Mouse (Mus musculus): Measurements from ENCODE around the gene Plce1. TPM values are rescaled to one million over a fixed set of nuclear protein-coding genes. Genes with fewer than 3 reads are reported as not detected.
"Not testable (repeated sequence)": the region's sequence is repeated elsewhere in the genome, so short reads cannot be mapped to it uniquely, and the experiment has no call there.

Gene Plce1
- polyA plus RNA-seq, 1 experiment: 5.5 TPM

- DNase-seq (ENCODE audit: extremely low spot score in 1 of 2, low spot score in 1 of 2): no peak
Measured at GRCm38 (mm10) chr19:38626246-38627015, 145.5 kb downstream of the Plce1 start.

GRCm38 (mm10) chr19:38627075-38627768 lies 146.3 kb downstream of the Plce1 start:
- no peak for DNase-seq (ENCODE audit: extremely low spot score in 1 of 2, low spot score in 1 of 2)

- DNase-seq (ENCODE audit: extremely low spot score in 1 of 2, low spot score in 1 of 2): no peak
Measured at GRCm38 (mm10) chr19:38632251-38632650, 151.3 kb downstream of the Plce1 start.

DNA sequence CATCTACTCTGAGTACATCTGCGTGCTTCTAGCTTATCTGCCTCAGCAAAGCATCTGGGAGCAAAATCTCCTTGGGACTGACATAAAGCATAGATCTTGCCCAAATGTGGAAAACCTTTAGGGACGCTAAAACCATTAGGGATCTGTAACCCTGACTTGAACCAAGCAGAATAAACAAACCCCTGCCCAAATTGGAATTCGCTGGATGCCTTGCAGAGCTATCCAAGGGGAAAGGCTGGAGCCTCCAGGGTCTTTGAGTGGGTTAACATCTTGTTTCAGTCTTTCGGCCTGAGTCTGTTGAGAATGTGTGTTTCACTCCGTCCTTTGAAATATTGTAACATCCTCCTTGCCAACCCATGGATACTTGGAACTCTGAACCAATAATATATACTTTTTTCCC lies 152.4 kb downstream of the Plce1 start:
- no peak for DNase-seq (ENCODE audit: extremely low spot score in 1 of 2, low spot score in 1 of 2)

GRCm38 (mm10) chr19:38639050-38639449 lies 158.1 kb downstream of the Plce1 start:
- no peak for DNase-seq (ENCODE audit: extremely low spot score in 1 of 2, low spot score in 1 of 2)

GRCm38 (mm10) chr19:38639805-38640204 lies 158.9 kb downstream of the Plce1 start:
- peak in 1 of 2 experiments; percentile 10 for DNase-seq (ENCODE audit: extremely low spot score in 1 of 2, low spot score in 1 of 2)

DNA sequence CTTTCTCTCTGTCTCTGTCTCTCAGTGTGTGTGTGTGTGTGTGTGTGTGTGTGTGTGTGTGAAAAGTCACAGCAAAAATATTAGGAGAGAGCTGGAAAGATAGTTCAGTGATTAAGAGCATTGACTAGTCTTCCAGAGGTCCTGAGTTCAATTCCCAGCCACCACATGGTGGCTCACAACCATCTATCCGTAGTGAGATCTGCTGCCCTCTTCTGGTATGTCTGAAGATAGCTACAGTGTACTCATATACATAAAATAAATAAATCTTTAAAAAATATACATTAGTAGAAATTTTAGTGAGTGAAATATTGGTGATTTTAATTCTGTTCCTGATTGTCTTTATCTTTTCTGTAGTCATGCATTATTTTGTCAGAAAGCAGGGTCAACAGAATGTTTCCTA lies 161.6 kb downstream of the Plce1 start:
- DNase-seq (ENCODE audit: extremely low spot score in 1 of 2, low spot score in 1 of 2): not testable (repeated sequence)

DNA sequence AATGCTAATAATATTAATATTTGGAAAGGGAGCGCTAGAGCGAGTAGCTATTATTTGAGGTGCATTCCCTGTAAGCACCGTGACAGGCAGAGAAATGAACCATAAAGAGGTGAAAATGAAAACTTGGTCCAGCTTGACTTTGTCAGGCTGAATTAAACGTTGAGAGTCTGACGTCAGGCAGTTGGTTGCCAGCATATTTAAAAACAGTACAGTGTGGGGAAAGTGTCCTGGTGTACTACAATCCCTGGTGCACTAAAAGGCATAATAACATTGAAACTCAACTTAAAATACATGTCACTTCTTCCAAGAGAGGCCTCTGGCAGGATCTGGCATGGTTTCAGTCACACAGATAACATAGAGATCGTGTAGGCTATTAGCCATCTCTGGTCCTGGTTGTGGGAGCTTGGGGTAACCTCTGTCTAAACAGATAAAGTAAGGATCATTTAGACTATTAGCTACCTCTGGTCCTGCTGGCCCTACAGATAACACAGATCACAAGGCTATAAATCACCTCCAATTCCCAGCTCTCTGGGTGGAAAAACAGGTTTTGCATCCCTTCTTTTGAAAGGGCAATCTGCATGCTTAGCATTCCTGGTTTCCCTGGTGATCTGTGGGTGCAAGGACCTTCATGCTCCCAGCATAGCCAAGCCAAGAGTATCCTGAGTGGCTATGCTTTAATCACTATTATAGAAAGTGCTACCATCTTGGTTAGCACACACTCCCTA lies 164.1 kb downstream of the Plce1 start:
- no peak for DNase-seq (ENCODE audit: extremely low spot score in 1 of 2, low spot score in 1 of 2)

GRCm38 (mm10) chr19:38657980-38658379 lies 177.1 kb downstream of the Plce1 start:
- DNase-seq (ENCODE audit: extremely low spot score in 1 of 2, low spot score in 1 of 2): no peak

- no peak for DNase-seq (ENCODE audit: extremely low spot score in 1 of 2, low spot score in 1 of 2)
Measured at GRCm38 (mm10) chr19:38665398-38665797, 184.5 kb downstream of the Plce1 start.

DNA sequence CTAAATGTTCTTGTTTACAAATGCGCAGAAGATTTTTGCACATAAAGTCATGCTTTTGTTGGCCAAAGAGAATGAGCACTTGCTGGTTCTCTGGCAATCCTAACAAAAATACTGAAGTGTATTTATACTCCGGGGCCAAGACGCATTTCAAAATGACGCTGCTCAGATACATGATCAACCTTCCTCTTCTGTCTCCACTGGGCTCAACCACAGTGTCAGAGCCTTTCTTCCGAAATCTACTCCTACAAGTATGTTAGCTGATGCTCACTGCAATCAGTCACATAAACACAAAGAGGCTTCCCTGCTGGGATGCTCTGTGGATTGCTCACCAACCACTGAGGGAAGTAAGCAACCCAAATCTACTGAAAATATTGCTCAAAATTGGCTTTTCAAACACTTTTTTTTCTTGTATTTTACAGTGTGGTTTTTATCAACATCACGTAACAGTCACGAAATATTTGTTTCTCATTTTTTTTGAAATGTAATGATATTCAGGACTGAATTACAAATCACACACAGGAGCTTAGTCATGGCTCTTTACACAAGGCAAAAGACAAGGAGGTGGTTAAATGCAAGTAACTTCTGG lies 191.2 kb downstream of the Plce1 start:
- DNase-seq (ENCODE audit: extremely low spot score in 1 of 2, low spot score in 1 of 2): no peak

DNA sequence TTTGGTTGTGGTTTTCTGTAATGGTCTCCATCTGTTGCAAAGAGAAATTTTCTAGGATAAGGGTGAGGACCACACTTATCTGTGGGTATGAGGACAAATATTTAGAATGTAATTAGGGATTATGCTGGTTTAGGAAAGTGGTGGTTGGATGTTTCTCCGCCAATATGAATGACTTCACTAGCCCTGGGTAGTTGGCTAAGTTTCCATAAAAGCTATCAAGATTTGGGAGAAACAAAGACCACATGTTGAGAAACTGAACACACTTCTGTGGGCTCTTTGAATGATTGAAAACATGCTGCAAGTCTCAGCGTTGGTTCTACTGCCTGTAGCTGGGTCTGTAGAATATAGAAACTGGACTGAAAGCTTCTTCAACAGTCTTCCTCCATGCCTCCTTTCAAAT lies 193.0 kb downstream of the Plce1 start:
- DNase-seq (ENCODE audit: extremely low spot score in 1 of 2, low spot score in 1 of 2): no peak

DNA sequence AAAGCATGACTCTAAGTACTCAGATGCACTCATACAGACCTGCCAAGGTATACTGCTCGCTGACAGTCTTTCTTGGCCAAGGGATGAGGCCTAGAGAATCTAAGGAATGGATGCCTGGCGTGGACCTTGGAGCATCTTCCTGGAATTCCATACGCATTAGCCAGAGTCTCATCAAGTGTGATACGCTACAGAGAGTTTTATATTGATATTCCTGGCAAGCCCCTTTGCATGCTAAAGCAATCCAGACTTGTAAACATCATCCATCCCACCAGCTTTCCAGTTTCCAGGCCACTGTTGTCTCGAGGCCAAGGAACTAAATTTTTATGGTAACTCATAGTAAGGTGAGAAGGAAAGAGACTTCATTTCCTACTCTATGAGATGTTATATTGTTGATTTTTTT lies 197.7 kb downstream of the Plce1 start:
- DNase-seq (ENCODE audit: extremely low spot score in 1 of 2, low spot score in 1 of 2): no peak

GRCm38 (mm10) chr19:38679520-38679919 lies 198.6 kb downstream of the Plce1 start:
- DNase-seq (ENCODE audit: extremely low spot score in 1 of 2, low spot score in 1 of 2): no peak

DNA sequence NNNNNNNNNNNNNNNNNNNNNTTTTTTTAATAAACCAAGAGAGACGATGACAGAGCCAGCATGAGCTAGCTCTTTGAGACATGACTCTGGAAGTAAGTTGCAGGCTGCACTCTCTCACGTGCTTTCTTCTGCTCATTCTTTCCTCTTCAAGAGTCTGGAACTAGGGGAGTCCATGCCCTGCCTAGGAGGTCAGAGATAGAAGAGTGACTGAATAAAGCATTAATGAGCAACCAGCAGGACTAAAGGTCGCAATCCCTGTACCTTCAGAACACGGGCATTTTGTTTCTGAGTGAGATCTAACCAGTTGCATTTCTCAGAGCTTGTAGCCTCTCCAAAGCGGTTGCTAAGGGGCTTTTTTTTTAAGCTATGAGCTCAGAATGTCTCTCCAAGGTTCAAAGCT lies 206.4 kb downstream of the Plce1 start:
- DNase-seq (ENCODE audit: extremely low spot score in 1 of 2, low spot score in 1 of 2): no peak

- no peak for DNase-seq (ENCODE audit: extremely low spot score in 1 of 2, low spot score in 1 of 2)
Measured at GRCm38 (mm10) chr19:38688741-38689507, 208.0 kb downstream of the Plce1 start.

GRCm38 (mm10) chr19:38690276-38690675 lies 209.4 kb downstream of the Plce1 start:
- DNase-seq (ENCODE audit: extremely low spot score in 1 of 2, low spot score in 1 of 2): no peak

DNA sequence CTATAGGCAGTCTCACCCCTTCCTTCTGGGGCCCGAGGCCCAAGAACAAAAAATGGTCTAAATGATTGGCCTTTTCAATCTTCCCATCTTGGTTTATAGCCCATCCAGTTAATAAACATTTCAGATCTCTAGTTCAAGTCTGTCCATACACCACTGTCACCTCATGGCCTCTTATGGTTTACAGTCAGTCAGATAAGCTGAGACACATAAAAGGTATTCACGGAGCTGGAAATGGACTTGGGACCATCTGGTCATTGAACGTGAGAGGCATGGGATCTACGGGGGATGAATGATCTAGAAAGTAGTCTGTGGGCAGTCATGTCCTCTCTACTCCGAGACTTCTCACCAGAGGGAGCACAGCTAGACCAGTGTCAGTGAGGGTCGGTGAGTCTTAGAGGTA lies 210.6 kb downstream of the Plce1 start:
- DNase-seq (ENCODE audit: extremely low spot score in 1 of 2, low spot score in 1 of 2): no peak

DNA sequence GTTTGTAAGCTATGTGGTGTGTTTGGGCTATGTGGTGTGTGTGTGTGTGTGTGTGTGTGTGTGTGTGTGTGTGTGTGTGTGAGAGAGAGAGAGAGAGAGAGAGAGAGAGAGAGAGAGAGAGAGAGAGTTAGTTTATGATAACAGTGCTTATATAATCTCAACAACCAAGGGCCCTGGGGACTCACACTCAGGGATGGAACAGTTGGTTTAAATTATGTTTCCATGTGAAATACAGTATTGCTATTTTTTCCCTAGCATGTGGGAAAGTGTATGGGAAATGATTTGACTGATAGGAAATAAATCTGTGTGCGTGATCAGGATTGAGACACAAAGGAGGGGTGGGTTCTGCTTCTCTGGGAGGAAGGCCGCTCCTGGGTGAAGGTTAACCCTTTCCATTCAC lies 212.4 kb downstream of the Plce1 start:
- DNase-seq (ENCODE audit: extremely low spot score in 1 of 2, low spot score in 1 of 2): no peak

DNA sequence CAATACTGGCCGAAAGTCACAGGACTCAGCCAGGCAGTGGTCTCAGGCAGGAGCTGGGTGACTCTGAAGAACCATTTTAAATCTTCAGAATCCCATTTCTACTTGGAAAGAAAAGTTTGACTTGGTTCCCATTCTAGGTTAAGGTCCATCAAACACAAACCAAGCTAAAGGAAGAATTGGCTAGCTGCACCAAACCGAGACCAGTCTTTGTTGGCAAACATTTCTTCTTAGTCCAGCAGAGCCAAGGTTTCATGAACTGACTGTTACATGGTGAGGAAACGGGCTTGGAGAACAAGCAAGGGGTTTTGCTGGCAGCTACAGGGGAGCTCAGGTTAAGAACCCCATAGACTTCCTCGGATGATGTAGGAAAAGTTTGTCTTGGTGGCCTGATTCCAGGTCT lies 212.9 kb downstream of the Plce1 start:
- no peak for DNase-seq (ENCODE audit: extremely low spot score in 1 of 2, low spot score in 1 of 2)
